Mouse (Mus musculus) kidney, adult 9 months (tissue): ENCODE results near the gene Gramd1b.

Experiments used
- DNase-seq: peaks from one replicate; pipeline ENCODE4 v3.0.0; 2022

Gene Gramd1b

GRCm38 (mm10) chr9:40457448-40457847, 73.7 kb downstream of the Gramd1b start:
- peak; percentile 70 for DNase-seq

GRCm38 (mm10) chr9:40456191-40456590, 75.0 kb downstream of the Gramd1b start:
- no peak for DNase-seq

- DNase-seq = no peak
Observed at GRCm38 (mm10) chr9:40455336-40456185, 75.6 kb downstream of the Gramd1b start.

GRCm38 (mm10) chr9:40455020-40455335, 76.2 kb downstream of the Gramd1b start:
- no peak for DNase-seq

GRCm38 (mm10) chr9:40453889-40454288, 77.3 kb downstream of the Gramd1b start:
- no peak for DNase-seq

DNA sequence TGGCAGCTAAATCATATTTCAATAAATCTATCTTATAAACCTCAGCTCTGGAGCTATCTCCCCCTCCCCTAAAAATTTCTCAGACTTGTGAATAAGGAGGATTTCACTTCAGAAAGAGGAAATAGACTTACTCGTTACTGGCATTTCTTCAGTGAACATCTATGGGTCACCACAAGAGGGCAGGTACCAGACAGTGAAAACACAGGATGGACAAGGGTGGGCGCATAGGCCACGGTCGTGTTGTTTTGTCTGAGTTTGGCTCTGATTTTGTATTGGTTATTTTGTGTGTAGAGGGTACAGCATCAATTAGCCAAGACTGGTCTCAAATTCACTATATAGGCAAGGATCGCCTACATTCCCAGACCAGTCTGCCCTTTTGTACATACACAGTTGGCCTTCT, 79.0 kb downstream of the Gramd1b start:
- no peak for DNase-seq

GRCm38 (mm10) chr9:40450776-40451175, 80.4 kb downstream of the Gramd1b start:
- no peak for DNase-seq

DNA sequence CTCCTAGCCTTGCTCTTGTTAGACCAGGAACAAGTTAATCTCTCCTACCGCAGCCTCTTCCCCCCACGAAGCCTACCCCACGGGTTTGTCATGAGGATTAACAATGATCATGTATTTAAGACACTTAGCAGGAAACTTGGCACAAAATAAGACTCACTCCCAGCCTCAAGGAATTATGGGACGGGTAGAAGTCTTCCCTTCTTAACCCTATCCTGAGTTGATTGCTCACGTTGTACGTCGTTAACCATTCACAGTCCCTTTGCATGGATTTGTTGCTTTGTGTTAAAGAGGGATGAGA, 80.8 kb downstream of the Gramd1b start:
- peak; percentile 65 for DNase-seq

- DNase-seq = no peak
Observed at GRCm38 (mm10) chr9:40449610-40450416, 81.4 kb downstream of the Gramd1b start.

- no peak for DNase-seq
Observed at GRCm38 (mm10) chr9:40448646-40449243, 82.4 kb downstream of the Gramd1b start.

DNA sequence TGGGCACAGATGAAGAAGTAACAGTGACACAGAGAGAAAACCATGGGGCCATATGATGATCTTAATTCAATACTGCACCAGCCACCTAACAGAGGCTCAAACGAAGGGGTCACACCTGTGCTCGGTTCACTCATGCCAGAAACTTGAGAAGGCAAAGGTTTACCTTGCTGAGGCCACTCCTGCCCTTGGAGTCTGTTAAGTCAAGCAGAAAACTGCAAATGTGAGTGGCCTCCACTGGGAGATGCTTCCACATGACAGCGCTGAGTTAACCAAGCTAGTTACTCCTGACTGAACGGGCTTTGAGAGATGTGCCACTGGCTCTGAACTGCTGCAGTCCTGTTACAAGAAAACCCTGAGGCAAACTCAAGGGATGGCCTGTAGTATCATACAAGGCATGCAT, 83.9 kb downstream of the Gramd1b start:
- peak; percentile 84 for DNase-seq

- DNase-seq = no peak
Observed at GRCm38 (mm10) chr9:40444961-40445360, 86.2 kb downstream of the Gramd1b start.

- DNase-seq = peak; percentile 73
Observed at GRCm38 (mm10) chr9:40442784-40443183, 88.4 kb downstream of the Gramd1b start.

- DNase-seq = no peak
Observed at GRCm38 (mm10) chr9:40439973-40440687, 91.1 kb downstream of the Gramd1b start.

DNA sequence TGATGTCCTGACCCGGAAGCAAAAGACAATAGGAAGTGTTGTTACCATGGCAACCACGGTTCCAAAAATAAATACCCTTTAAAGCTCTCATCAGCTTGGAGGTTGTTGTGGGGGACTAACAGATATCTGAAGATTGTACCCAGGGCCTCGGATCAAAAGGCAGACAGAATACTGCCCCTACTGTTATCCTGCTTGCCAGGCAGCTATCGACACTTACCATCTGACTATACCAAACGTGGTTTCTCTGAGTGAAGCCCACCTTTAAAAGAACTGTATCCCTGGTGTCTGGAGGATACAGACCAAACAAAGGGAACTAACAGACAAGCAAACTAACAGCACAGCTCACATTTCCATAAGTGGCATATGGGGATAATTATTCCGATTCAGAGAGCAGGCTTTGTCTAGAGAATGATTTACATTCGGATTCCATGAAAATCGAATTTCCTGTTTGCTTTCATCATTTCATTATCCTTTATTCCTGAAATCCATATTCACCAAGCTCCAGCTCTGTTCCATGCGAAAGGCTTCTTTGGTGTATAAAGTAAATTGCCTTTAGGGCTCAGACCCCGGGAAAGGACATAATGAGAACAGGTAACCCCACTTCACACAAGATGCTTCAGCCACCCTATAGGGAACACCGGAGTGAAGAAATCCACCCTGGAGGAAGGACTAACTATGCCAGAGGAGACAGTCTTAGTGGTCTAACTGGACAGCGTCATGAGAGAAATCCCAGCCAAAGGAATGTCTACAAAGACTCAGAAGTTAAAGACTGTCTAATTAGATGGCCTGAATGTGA, 92.3 kb downstream of the Gramd1b start:
- DNase-seq = no peak

- DNase-seq = no peak
Observed at GRCm38 (mm10) chr9:40437891-40438290, 93.3 kb downstream of the Gramd1b start.

- no peak for DNase-seq
Observed at GRCm38 (mm10) chr9:40433286-40433685, 97.9 kb downstream of the Gramd1b start.

- peak; percentile 59 for DNase-seq
Observed at GRCm38 (mm10) chr9:40430969-40431368, 100.2 kb downstream of the Gramd1b start.

GRCm38 (mm10) chr9:40427663-40428062, 103.5 kb downstream of the Gramd1b start:
- no peak for DNase-seq

DNA sequence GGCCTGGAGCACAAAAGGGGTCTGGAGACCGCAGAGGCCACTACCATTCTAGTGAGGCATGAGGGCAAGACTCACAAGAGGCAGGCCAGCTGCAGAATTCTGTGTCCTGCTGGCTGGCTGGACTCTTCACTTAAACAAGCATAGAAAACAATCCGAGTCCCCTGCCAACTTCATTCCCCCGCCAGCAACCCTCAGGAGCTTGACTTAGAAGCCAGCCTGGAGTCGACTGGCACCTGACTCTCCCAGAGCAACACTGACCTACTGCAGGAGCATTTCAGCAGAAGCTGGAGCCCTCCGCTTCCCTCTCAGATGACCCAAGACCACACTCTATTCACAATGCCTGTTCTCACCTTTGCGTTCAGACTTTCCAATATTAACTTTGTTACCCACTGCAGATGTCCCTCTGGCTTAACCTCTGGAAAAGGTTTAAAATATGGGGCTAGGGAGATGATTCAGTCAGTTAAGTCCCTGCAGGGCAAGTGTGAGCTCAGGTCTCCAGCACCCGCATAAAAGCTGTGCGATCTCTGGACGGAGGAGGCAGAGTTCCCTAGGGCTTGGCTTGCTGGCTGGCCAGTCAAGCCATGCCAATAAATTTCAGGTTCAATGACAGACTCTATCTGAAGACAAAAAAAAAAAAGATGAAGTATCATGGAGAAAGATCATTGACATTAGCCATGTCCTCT, 104.8 kb downstream of the Gramd1b start:
- peak; percentile 72 for DNase-seq

DNA sequence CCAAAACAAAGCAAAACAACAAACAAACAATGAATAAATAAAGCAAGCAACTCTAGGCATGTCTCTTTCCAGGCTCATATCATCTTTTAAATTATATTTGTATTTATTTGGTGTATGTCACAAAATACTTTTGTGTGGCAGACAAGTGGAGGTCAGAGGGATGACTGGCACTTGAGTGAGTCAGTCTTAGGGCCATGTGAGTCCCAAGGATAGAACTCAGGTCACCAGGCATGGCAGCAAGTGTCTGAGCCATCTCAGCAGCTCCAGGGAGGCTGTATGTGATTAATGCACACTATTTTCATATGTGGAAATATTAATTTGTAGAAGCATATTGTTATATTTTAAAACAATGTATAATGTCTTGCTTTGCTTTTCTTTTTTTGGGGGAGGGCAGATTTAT, 106.3 kb downstream of the Gramd1b start:
- DNase-seq = no peak

DNA sequence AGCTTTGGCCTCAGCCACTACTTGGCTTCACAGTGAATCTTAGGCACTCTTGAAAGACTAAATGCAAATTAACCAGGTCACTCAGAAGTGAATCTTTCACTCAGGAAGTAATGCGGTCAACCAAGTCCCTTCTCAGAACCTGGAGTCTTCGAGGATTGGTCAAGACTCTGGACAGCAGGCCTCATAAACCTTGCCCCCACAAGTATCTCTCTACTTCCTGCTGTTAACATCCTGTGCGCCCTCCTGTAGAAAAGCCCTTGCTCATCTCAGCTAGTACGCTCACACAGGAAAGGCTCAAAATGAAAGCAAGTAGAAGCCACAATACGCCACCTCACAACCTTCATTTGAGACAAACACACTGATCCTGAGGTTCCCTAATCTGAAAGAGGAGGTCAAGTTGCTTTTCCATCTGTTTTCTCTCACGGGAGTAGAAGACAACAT, 107.7 kb downstream of the Gramd1b start:
- peak; percentile 57 for DNase-seq
